Mouse (Mus musculus): ENCODE results near the gene Tmem248.

GRCm38 (mm10) chr5:130193760-130194159, 23.1 kb upstream of the Tmem248 start:
- TF ChIP-seq CTCF (IDR thresholded peaks at IDR 0.05; ENCODE audit: control insufficient read depth, insufficient read depth, insufficient read length), result no peak
- no peak for TF ChIP-seq USF1 (IDR thresholded peaks at IDR 0.05; ENCODE audit: low read depth)
- TF ChIP-seq MYOG (IDR thresholded peaks at IDR 0.05; ENCODE audit: control insufficient read depth, extremely low read depth, insufficient read length), result no peak
- TF ChIP-seq MAX (IDR thresholded peaks at IDR 0.05), result no peak
- TF ChIP-seq MYOD1 (IDR thresholded peaks at IDR 0.05; ENCODE audit: control insufficient read depth, insufficient read length, low read depth), result no peak
- TF ChIP-seq FOSL1 (IDR thresholded peaks at IDR 0.05; ENCODE audit: insufficient read depth, low read length, poor library complexity, severe bottlenecking), result no peak
- TF ChIP-seq CEBPB (IDR thresholded peaks at IDR 0.05; ENCODE audit: low read depth), result no peak
